Mouse (Mus musculus) stomach, postnatal 0 days (tissue): ENCODE results near the gene Klhl26. TPM values are rescaled to one million over a fixed set of nuclear protein-coding genes. Genes with fewer than 3 reads are reported as not detected.

Source experiments
- ATAC-seq: fragments of 200-750 bp; cut with Nextera tagmentation; 2 replicates; pipeline ENCODE4 v1.8.0; 2017; ENCODE audit not compliant: low FRiP score, low TSS enrichment
- DNase-seq: peaks from one replicate; pipeline ENCODE4 v3.0.0-alpha.2; 2016; ENCODE audit warnings: low spot score
- H3K27ac ChIP-seq: fragments of 300-500 bp; sonication (generic); replicated peaks from 2 replicates; pipeline ENCODE4 v1.5.1; 2014; ENCODE audit warnings: mild to moderate bottlenecking, control low read depth
- H3K27me3 ChIP-seq: fragments of 300-500 bp; sonication (generic); 2 replicates; pipeline ENCODE4 v1.6.1; 2014; ENCODE audit warnings: low read length; ENCODE audit not compliant: control insufficient read depth, insufficient read depth
- H3K36me3 ChIP-seq: fragments of 300-500 bp; sonication (generic); 2 replicates; pipeline ENCODE4 v1.6.1; 2014; ENCODE audit warnings: low read length, mixed read lengths; ENCODE audit not compliant: control insufficient read depth, insufficient read depth
- H3K4me1 ChIP-seq: fragments of 300-500 bp; sonication (generic); replicated peaks from 2 replicates; pipeline ENCODE4 v1.6.1; 2014; ENCODE audit warnings: antibody characterized with exemption; ENCODE audit not compliant: control insufficient read depth, insufficient read depth
- H3K4me2 ChIP-seq: fragments of 300-500 bp; sonication (generic); replicated peaks from 2 replicates; pipeline ENCODE4 v1.6.1; 2014; ENCODE audit warnings: low read depth, mild to moderate bottlenecking, control low read depth, moderate library complexity
- H3K4me3 ChIP-seq: fragments of 300-500 bp; sonication (generic); 2 replicates; pipeline ENCODE4 v1.5.1; 2014; ENCODE audit warnings: low read depth, low read length, control low read depth
- H3K9ac ChIP-seq: fragments of 300-500 bp; sonication (generic); 2 replicates; pipeline ENCODE4 v1.6.1; 2014; ENCODE audit warnings: mild to moderate bottlenecking, low read length, control low read depth, mixed read lengths
- H3K9me3 ChIP-seq: fragments of 300-500 bp; sonication (generic); 2 replicates; pipeline ENCODE4 v1.6.1; 2016; ENCODE audit warnings: low read length; ENCODE audit not compliant: control insufficient read depth
- CTCF ChIP-seq: IDR thresholded peaks from 2 replicates; pipeline ENCODE4 v1.5.1; 2016; ENCODE audit warnings: antibody characterized with exemption, low read depth, mild to moderate bottlenecking, moderate library complexity
- EP300 ChIP-seq: optimal IDR thresholded peaks from 2 replicates; pipeline ENCODE3; 2016; ENCODE audit warnings: antibody characterized with exemption
- WGBS: fragments of 180-500 bp; shearing (Covaris S2); extraction: QIAGEN DNeasy Blood & Tissue Kit; methylation state at CpG from one replicate; pipeline ENCODE4 v1.1.7; 2014; 5-methylcytosine and 5-hydroxymethylcytosine counted together
- polyA plus RNA-seq: library from polyadenylated mRNA; unstranded; fragments of >200 nt; fragmentation: Nextera tagmentation; extraction: Ambion mirVana; gene quantifications from 2 replicates; pipeline ENCODE4 v1.2.1, GENCODE M21; 2015

Gene Klhl26
- polyA plus RNA-seq = 10.4 and 12.4 TPM in 2 replicates

GRCm38 (mm10) chr8:70476333-70477268, at the start of gene Klhl26:
Klhl26 (minus strand) TSS chr8:70476968.
- H3K27ac ChIP-seq = peak within 1 kb of the TSS; percentile 71
- TF ChIP-seq CTCF (no peak), EP300 (no peak)
- no peaks in the 10 kb centered on the region for H3K9me3 ChIP-seq
- H3K9ac ChIP-seq = peak within 1 kb of the TSS; percentile 90
- 0 out of 2 replicates have a peak, but pooled peaks cover 2% of the 10 kb centered on the region for H3K4me1 ChIP-seq
- no peaks in the 10 kb centered on the region for H3K27me3 ChIP-seq
- ATAC-seq (peak; percentile 95), DNase-seq (peak; percentile 99)
- WGBS = under 1% methylated on average over 50 of the region's 53 CpGs
- peak within 1 kb of the TSS; percentile 83 for H3K4me3 ChIP-seq
- H3K36me3 ChIP-seq = no peaks in the 10 kb centered on the region
- peak within 1 kb of the TSS; percentile 98 for H3K4me2 ChIP-seq

- WGBS = under 1% methylated on average over 50 of the region's 51 CpGs
- DNase-seq (peak; percentile 95), ATAC-seq (peak; percentile 90)
- Histone ChIP-seq H3K4me1 (no peaks in the 10 kb centered on the region; the same call in 1 of the 2 replicates), H3K27ac (peak overlapping the region; percentile 92), H3K9me3 (no peaks in the 10 kb centered on the region), H3K9ac (peak overlapping the region; percentile 81), H3K4me3 (peak overlapping the region; percentile 77), H3K36me3 (no peaks in the 10 kb centered on the region), H3K27me3 (no peaks in the 10 kb centered on the region), H3K4me2 (peak overlapping the region; percentile 85)
- TF ChIP-seq CTCF = peak; percentile 85
- TF ChIP-seq EP300 = peak; percentile 86
Measured at GRCm38 (mm10) chr8:70522592-70523403, 46.0 kb upstream of the Klhl26 start.

DNA sequence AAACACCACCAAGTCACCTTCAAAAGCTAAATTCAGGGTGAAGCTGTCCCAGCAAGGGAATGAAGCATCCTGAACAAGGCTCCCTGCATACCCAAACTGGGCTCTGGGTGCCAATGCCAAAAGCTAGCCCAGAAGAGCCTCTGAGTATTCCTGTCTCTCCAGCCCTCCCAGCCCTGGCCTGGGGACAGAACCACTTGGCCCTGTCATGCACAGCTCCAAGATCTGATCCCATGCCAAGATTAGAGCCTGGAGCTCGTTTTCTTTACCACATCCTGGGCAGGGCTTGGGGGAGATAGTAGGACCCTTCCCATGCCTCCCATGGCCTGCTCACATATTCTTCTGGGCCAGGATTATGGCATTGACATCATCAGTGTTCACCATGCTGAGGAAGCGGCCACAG, 42.8 kb upstream of the Klhl26 start:
- 46% methylated on average over 2 of the region's 2 CpGs for WGBS
- H3K4me1 ChIP-seq = no peaks in the 10 kb centered on the region
- no peaks in the 10 kb centered on the region for H3K27me3 ChIP-seq
- ATAC-seq (no peak), DNase-seq (no peak)
- no peak overlapping the region for H3K4me2 ChIP-seq
- TF ChIP-seq CTCF (no peak), EP300 (no peak)
- no peak overlapping the region for H3K9ac ChIP-seq
- H3K9me3 ChIP-seq = no peaks in the 10 kb centered on the region
- peaks cover 3% of the 10 kb centered on the region for H3K36me3 ChIP-seq
- H3K27ac ChIP-seq = 0 out of 2 replicates have a peak overlapping the region, but pooled peaks have one; percentile 8
- H3K4me3 ChIP-seq = no peak overlapping the region

DNA sequence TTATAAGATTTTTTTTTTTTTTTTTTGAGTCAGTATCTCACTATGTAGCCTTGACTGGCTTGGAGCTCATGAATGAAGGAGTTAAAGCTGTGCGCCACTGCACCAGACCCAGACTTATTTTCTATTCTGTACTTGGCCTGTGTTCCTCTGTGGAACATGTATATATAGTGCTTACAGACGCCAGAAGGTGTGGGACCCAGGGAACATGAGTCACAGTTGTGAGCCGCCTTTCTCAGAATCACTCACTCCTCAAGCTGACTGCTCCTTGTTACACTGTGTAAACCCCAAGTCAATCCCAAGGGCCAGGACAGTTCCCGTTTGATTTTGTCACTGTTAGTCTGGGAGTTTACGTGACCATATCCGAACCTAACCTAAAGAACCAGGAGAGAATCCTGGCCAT, 42.3 kb upstream of the Klhl26 start:
- Histone ChIP-seq H3K9ac (no peak overlapping the region), H3K4me1 (no peaks in the 10 kb centered on the region), H3K36me3 (peaks cover 3% of the 10 kb centered on the region), H3K4me3 (no peak overlapping the region), H3K9me3 (no peaks in the 10 kb centered on the region), H3K27me3 (no peaks in the 10 kb centered on the region), H3K27ac (0 out of 2 replicates have a peak overlapping the region, but pooled peaks have one; percentile 8), H3K4me2 (no peak overlapping the region)
- ATAC-seq (peak; percentile 33; the same call in 1 of the 2 replicates), DNase-seq (no peak)
- TF ChIP-seq CTCF (no peak), EP300 (no peak)
- 73% methylated on average over 6 of the region's 6 CpGs for WGBS

DNA sequence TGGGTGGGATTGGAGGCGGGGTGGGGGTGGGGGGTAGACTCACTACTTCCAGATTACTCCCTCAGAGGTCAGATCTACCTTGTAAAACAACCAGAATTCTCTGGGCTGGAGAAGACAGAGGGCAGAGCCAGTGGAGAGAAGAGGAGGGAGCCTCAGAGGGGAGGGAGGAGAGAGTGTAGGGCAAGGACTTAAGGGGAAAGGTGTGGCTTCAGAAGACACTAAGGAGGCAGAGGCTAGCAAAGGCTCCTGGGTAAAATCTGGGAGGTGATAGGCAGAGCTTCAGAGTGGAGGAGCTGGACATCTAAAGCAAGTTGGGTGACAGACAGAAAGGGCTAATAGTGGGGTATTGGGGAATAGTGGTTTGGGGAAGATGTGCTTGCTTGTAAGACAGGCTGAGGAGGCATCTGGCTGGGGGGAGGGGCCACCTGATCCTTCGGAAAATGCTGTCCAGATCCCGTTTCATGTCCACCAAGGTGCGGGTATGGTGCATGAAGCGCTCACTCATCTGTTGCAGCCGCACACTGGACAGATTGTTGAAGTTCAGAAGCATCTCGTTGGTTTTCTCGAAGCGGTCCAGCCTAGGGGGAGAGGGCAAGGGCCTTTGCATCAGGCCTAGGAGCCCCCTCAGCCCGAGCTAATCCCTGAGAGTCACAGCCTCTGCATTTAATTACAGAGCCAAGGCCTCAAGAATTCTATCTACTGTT, 41.3 kb upstream of the Klhl26 start:
- DNase-seq = no peak
- no peak for ATAC-seq
- Histone ChIP-seq H3K4me1 (no peaks in the 10 kb centered on the region), H3K27me3 (no peaks in the 10 kb centered on the region), H3K36me3 (peaks cover 5% of the 10 kb centered on the region), H3K9ac (no peak overlapping the region), H3K4me2 (no peak overlapping the region), H3K27ac (no peak overlapping the region), H3K4me3 (no peak overlapping the region), H3K9me3 (no peaks in the 10 kb centered on the region)
- TF ChIP-seq EP300 = no peak
- TF ChIP-seq CTCF = no peak
- 84% methylated on average over 10 of the region's 10 CpGs for WGBS
